Mouse (Mus musculus) liver, adult 2 months (tissue): Measurements from ENCODE around the gene Cited4.

Experiments
- CTCF ChIP-seq: fragments of 200-500 bp; IDR thresholded peaks from 2 replicates; pipeline ENCODE4 v1.5.1; 2011; ENCODE audit warnings: low read depth, low read length, control low read depth
- POLR2A ChIP-seq: fragments of 200-500 bp; IDR thresholded peaks from 2 replicates; pipeline ENCODE4 v1.6.1; 2011; ENCODE audit warnings: low read length, control low read depth; ENCODE audit not compliant: insufficient read depth; ENCODE audit errors: extremely low read depth

GRCm38 (mm10) chr4:120683278-120683997 is 17.1 kb downstream of the Cited4 start:
- TF ChIP-seq CTCF (no peak), POLR2A (no peak)
